Mouse (Mus musculus): Measurements from ENCODE around the gene Hoxd4. TPM values are rescaled to one million over a fixed set of nuclear protein-coding genes. Genes with fewer than 3 reads are reported as not detected.

Gene Hoxd4
- polyA plus RNA-seq, 1 experiment from 2014 or later, result 0.20 TPM

DNA sequence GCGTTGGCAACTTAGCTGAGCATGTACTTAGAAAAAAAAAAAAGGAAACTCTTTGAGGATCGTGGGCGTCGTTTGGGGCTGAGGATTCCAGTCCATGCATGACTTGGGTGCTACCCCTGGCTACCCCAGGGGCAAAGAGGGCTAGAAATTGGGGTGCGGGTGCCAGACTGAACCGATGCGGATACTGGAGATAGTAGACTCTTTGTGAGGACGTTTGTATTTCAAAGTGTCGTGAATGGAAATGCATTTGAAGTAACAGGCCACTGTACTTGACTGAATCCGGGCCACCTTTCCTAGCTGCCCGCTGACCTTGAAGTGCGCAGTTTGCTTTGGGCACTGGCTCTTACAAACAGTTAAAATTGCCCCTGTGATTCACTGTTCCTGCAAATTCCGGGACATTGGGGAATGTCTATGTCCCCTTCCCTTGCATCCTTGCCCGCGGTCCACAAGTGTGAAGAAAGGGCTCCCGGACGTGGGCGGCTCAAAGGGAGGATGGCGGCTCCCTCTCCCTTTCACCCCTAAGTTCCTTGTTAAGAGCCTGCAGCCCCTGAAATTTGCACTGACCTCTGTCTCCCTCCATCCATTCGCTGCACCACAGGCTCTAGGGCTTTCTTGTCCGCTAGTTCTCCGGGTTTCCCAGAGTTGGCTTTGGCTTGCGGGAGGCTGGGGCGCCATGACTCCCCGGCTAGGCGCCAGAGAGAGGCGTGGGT, 24.6 kb upstream of the Hoxd4 start:
- ATAC-seq, result no peak
- no peaks in the 10 kb centered on the region for H3K4me1 ChIP-seq (replicated peaks; ENCODE audit: control insufficient read depth, insufficient read depth, low read length)
- H3K27ac ChIP-seq (ENCODE audit: low read depth, low read length), result no peak overlapping the region
- TF ChIP-seq CTCF (IDR thresholded peaks at IDR 0.05; ENCODE audit: low read depth), result no peak
- H3K4me2 ChIP-seq (replicated peaks; ENCODE audit: low read depth), result no peak overlapping the region
- peaks cover 97% of the 10 kb centered on the region for H3K27me3 ChIP-seq (replicated peaks; ENCODE audit: control insufficient read depth, insufficient read depth, low read length)
- 2% methylated on average over 27 of the region's 27 CpGs for WGBS
- no peaks in the 10 kb centered on the region for H3K9me3 ChIP-seq (ENCODE audit: control insufficient read depth)
- no peak overlapping the region for H3K9ac ChIP-seq (ENCODE audit: low read depth, low read length)
- H3K36me3 ChIP-seq (ENCODE audit: control insufficient read depth, insufficient read depth), result no peaks in the 10 kb centered on the region
- 0 out of 2 replicates have a peak overlapping the region, but pooled peaks have one; percentile 9 for H3K4me3 ChIP-seq (ENCODE audit: low read depth, low read length)

DNA sequence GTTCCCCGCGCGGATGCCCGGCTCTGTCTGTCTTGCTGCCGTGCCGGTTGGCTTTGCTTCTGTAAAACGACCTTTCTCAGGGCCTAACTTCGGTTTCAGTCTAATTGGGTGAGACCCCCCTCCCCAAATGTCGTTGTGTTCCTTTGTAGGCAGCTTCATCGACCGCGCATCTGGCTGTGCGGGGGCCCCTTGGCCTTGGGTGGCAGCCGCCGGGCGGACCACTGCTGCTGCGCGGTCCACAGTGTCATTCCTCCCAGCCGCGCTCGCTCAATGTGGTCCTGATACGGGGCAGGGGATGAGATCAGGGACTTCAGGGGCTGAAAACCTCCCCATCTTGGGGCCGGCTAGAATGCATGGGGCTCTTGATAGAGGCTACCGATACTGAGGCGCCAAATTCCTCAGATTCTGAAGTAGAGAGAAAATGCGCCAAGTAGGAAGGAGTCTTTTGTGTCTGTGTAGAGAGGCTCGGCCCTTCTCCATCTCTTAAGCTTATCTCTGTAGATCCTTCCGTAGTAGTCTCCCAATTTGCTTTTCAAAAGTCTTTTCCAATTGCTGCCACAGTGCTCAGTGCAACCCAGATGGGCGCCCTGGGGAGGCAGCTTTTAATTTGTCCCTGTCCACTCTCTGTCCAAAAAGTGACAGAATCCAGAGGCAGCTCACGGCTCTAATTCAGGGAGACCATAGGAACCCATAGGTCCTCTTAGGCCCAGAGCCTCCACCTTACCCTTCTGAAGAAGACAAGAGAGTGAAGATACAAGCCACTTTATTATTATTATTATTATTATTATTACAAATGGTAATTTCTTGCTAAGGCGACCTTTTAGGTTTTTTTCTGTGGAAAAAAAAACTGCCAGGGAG, 23.8 kb upstream of the Hoxd4 start:
- Histone ChIP-seq H3K4me3 (ENCODE audit: low read depth, low read length) (no peak overlapping the region), H3K36me3 (ENCODE audit: control insufficient read depth, insufficient read depth) (no peaks in the 10 kb centered on the region), H3K27ac (ENCODE audit: low read depth, low read length) (no peak overlapping the region), H3K4me1 (replicated peaks; ENCODE audit: control insufficient read depth, insufficient read depth, low read length) (no peaks in the 10 kb centered on the region), H3K9me3 (ENCODE audit: control insufficient read depth) (no peaks in the 10 kb centered on the region), H3K4me2 (replicated peaks; ENCODE audit: low read depth) (no peak overlapping the region), H3K9ac (ENCODE audit: low read depth, low read length) (no peak overlapping the region), H3K27me3 (replicated peaks; ENCODE audit: control insufficient read depth, insufficient read depth, low read length) (peaks cover 97% of the 10 kb centered on the region)
- no peak for ATAC-seq
- no peak for TF ChIP-seq CTCF (IDR thresholded peaks at IDR 0.05; ENCODE audit: low read depth)
- WGBS, result 3% methylated on average over 31 of the region's 31 CpGs

DNA sequence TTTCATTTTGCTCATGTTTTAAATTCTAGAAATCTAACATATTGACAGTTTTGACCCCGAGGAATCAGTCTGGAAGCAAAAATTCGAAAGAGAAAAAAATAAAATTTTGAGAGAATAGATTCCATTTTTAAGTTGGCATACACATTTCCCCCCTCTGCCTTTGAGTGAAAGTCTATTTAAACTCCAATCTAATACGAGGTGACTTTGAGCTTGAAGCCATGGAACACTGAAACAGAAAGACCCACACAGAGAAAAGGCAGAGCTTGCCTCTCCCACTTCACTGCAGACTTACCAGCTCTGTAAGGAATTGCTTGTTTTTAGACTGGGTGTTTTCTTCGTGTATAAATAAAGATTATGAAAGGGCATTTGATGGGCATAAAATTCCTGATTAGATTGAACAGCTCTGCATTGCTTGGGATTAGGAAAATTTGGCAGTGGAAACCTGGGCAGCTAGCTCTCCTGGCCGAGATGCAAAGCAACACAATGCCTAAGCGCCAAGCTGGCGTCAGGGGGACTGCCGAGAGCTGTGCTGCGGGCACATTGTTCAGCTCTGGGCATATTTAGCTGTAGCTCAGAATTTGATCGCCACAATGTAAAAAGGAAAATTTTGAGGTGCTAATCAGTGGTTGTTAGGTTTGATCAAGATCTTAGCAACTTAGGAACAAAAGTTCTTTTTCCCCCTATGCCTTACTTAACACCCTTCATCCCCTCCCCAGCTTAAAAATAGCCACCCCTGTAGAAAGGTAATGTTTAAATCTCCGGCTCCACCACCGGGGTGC, 22.7 kb upstream of the Hoxd4 start:
- no peak overlapping the region for H3K27ac ChIP-seq (ENCODE audit: low read depth, low read length)
- no peak overlapping the region for H3K9ac ChIP-seq (ENCODE audit: low read depth, low read length)
- H3K27me3 ChIP-seq (replicated peaks; ENCODE audit: control insufficient read depth, insufficient read depth, low read length), result peaks cover 97% of the 10 kb centered on the region

DNA sequence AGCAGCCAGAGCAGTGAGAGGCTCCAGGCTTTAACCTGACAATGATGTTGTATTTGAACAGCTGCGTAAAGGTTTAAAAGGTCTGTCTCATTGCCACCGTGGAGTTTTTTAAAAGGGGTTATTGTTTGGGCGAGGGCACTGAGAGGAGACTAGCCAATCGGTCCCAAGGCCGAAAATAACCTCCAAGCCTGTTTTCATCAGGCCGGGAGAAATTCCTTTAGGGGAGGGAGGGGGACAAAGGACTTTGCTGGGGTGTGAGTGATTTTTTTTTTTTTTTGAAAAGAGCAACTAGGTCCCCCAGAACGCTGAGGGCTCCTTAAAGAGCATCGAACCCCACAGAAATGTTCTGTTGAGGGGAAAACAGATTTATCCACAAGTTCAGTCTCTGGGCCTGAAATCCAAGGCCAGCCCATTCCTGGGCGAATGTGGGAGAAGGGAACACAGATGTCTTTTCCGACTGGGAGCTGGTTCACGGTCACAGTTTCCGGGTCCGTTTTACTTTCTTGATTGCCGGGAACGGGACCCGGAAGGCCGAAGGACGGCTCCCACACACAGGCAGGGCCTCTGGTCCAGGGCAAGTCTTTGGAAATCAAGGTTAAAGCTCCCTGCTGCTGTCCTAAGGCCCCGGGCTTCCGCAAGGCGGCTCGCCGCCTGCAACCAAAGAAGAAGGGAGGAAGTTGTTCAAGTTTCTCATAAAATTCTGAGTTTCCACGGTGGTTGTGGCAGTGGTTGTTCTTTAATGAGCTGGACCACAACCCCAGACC, 22.0 kb upstream of the Hoxd4 start:
- Histone ChIP-seq H3K27me3 (replicated peaks; ENCODE audit: control insufficient read depth, insufficient read depth, low read length) (peaks cover 97% of the 10 kb centered on the region), H3K4me1 (replicated peaks; ENCODE audit: control insufficient read depth, insufficient read depth, low read length) (no peaks in the 10 kb centered on the region), H3K9ac (ENCODE audit: low read depth, low read length) (no peak overlapping the region), H3K9me3 (ENCODE audit: control insufficient read depth) (no peaks in the 10 kb centered on the region), H3K27ac (ENCODE audit: low read depth, low read length) (no peak overlapping the region), H3K36me3 (ENCODE audit: control insufficient read depth, insufficient read depth) (no peaks in the 10 kb centered on the region), H3K4me2 (replicated peaks; ENCODE audit: low read depth) (no peak overlapping the region; the same call in 1 of the 2 replicates), H3K4me3 (ENCODE audit: low read depth, low read length) (0 out of 2 replicates have a peak overlapping the region, but pooled peaks have one; percentile 1)
- TF ChIP-seq CTCF (IDR thresholded peaks at IDR 0.05; ENCODE audit: low read depth), result no peak
- WGBS, result 2% methylated on average over 24 of the region's 24 CpGs
- no peak for ATAC-seq

More for the DNA sequence above, 22.7 kb upstream of the Hoxd4 start:
- no peak overlapping the region for H3K4me2 ChIP-seq (replicated peaks; ENCODE audit: low read depth)
- 0 out of 2 replicates have a peak overlapping the region, but pooled peaks have one; percentile 1 for H3K4me3 ChIP-seq (ENCODE audit: low read depth, low read length)
- H3K9me3 ChIP-seq (ENCODE audit: control insufficient read depth), result no peaks in the 10 kb centered on the region
- H3K36me3 ChIP-seq (ENCODE audit: control insufficient read depth, insufficient read depth), result no peaks in the 10 kb centered on the region
- no peaks in the 10 kb centered on the region for H3K4me1 ChIP-seq (replicated peaks; ENCODE audit: control insufficient read depth, insufficient read depth, low read length)
- TF ChIP-seq CTCF (IDR thresholded peaks at IDR 0.05; ENCODE audit: low read depth), result no peak
- ATAC-seq, result no peak
- 5% methylated on average over 12 of the region's 12 CpGs for WGBS

DNA sequence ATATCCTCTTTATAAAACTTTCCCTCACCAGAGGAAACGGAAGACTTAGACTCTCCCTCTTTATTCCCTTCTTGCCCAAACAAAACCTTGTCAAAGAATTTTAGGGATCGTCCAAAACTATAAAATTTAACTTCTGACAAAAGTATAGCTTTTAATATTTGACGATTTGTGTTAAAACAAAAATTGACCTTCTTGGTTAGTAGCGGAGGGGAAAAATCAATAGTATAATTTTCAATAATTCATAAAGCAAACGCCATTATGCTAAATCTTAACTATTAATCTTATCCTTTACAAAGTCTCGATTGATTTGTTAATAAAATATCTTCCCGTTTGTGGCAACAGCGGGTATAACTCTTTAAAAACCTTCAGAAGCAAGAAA, 21.4 kb upstream of the Hoxd4 start:
- no peaks in the 10 kb centered on the region for H3K36me3 ChIP-seq (ENCODE audit: control insufficient read depth, insufficient read depth)
- H3K27me3 ChIP-seq (replicated peaks; ENCODE audit: control insufficient read depth, insufficient read depth, low read length), result peaks cover 97% of the 10 kb centered on the region
- ATAC-seq, result no peak
- no peak for TF ChIP-seq CTCF (IDR thresholded peaks at IDR 0.05; ENCODE audit: low read depth)
- WGBS, result 9% methylated on average over 8 of the region's 8 CpGs
- no peaks in the 10 kb centered on the region for H3K9me3 ChIP-seq (ENCODE audit: control insufficient read depth)
- no peaks in the 10 kb centered on the region for H3K4me1 ChIP-seq (replicated peaks; ENCODE audit: control insufficient read depth, insufficient read depth, low read length)
- H3K9ac ChIP-seq (ENCODE audit: low read depth, low read length), result no peak overlapping the region
- H3K4me3 ChIP-seq (ENCODE audit: low read depth, low read length), result no peak overlapping the region
- H3K4me2 ChIP-seq (replicated peaks; ENCODE audit: low read depth), result no peak overlapping the region
- no peak overlapping the region for H3K27ac ChIP-seq (ENCODE audit: low read depth, low read length)
